Mouse (Mus musculus) liver, postnatal 0 days (tissue): Measurements from ENCODE around the gene Acsf2.

ENCODE experiments used
- CTCF ChIP-seq: sonication (generic); IDR thresholded peaks from 2 replicates; pipeline ENCODE4 v1.5.1; 2016; ENCODE audit warnings: antibody characterized with exemption, low read depth
- EP300 ChIP-seq: IDR thresholded peaks from 2 replicates; pipeline ENCODE4 v1.6.1; 2016; ENCODE audit warnings: antibody characterized with exemption, low read depth, mild to moderate bottlenecking

- TF ChIP-seq CTCF, result peak; percentile 23
- TF ChIP-seq EP300, result no peak
Measured at GRCm38 (mm10) chr11:94565151-94565479, 36.6 kb downstream of the Acsf2 start.
